Mouse (Mus musculus) lung, embryonic 14.5 days (tissue): ENCODE measurements around the gene Fsip1. TPM values are rescaled to one million over a fixed set of nuclear protein-coding genes. Genes with fewer than 3 reads are reported as not detected.

Experiments used
- ATAC-seq: fragments of 200-750 bp; cut with Nextera tagmentation; 2 replicates; pipeline ENCODE4 v1.8.0; 2017; ENCODE audit warnings: mild to moderate bottlenecking, moderate TSS enrichment, moderate library complexity; ENCODE audit not compliant: insufficient read depth
- DNase-seq: peaks from one replicate; pipeline ENCODE4 v3.0.0-alpha.2; 2015
- H3K27ac ChIP-seq: fragments of 300-500 bp; sonication (generic); 2 replicates; pipeline ENCODE4 v1.5.1; 2014; ENCODE audit warnings: low read depth, mild to moderate bottlenecking, moderate library complexity
- H3K27me3 ChIP-seq: fragments of 300-500 bp; sonication (generic); 2 replicates; pipeline ENCODE4 v1.6.1; 2014; ENCODE audit warnings: low read length, control low read depth; ENCODE audit not compliant: insufficient read depth
- H3K36me3 ChIP-seq: fragments of 300-500 bp; sonication (generic); 2 replicates; pipeline ENCODE4 v1.6.1; 2014; ENCODE audit warnings: control low read depth; ENCODE audit not compliant: insufficient read depth
- H3K4me1 ChIP-seq: fragments of 300-500 bp; sonication (generic); 2 replicates; pipeline ENCODE4 v1.6.1; 2014; ENCODE audit warnings: antibody characterized with exemption, control low read depth; ENCODE audit not compliant: insufficient read depth
- H3K4me2 ChIP-seq: fragments of 300-500 bp; sonication (generic); 2 replicates; pipeline ENCODE4 v1.6.1; 2014; ENCODE audit warnings: mild to moderate bottlenecking
- H3K4me3 ChIP-seq: fragments of 300-500 bp; sonication (generic); 2 replicates; pipeline ENCODE4 v1.5.1; 2014; ENCODE audit warnings: low read depth, low read length
- H3K9ac ChIP-seq: fragments of 300-500 bp; sonication (generic); 2 replicates; pipeline ENCODE4 v1.6.1; 2014
- H3K9me3 ChIP-seq: fragments of 300-500 bp; sonication (generic); 2 replicates; pipeline ENCODE4 v1.6.1; 2016; ENCODE audit warnings: low read depth, low read length, control low read depth
- CTCF ChIP-seq: IDR thresholded peaks from 2 replicates; pipeline ENCODE4 v1.5.1; 2016; ENCODE audit warnings: antibody characterized with exemption, low read depth
- WGBS: fragments of 180-500 bp; shearing (Covaris S2); extraction: QIAGEN DNeasy Blood & Tissue Kit; methylation state at CpG from one replicate; pipeline ENCODE4 v1.1.7; 2014; 5-methylcytosine and 5-hydroxymethylcytosine counted together
- polyA plus RNA-seq: library from polyadenylated mRNA; unstranded; fragments of >200 nt; fragmentation: Nextera tagmentation; extraction: Ambion mirVana; gene quantifications from 2 replicates; pipeline ENCODE4 v1.2.1, GENCODE M21; 2014

Gene Fsip1
- polyA plus RNA-seq, 1 experiment from 2014 or later = 1.1 TPM

- WGBS = 72% methylated on average over 8 of the region's 8 CpGs
- no peak for ATAC-seq
- TF ChIP-seq CTCF = no peak
Measured at GRCm38 (mm10) chr2:118257094-118257493, 328 bp upstream of the Fsip1 start.

GRCm38 (mm10) chr2:118254516-118254915 lies 2.2 kb downstream of the Fsip1 start:
- no peak overlapping the region for H3K4me3 ChIP-seq
- no peaks in the 10 kb centered on the region for H3K4me1 ChIP-seq
- no peak for ATAC-seq
- no peak for TF ChIP-seq CTCF
- H3K9me3 ChIP-seq = no peaks in the 10 kb centered on the region
- no peak for DNase-seq
- no peak overlapping the region for H3K9ac ChIP-seq
- H3K4me2 ChIP-seq = no peak overlapping the region
- no peaks in the 10 kb centered on the region for H3K27me3 ChIP-seq
- no peaks in the 10 kb centered on the region for H3K36me3 ChIP-seq
- 29% methylated on average over 8 of the region's 8 CpGs for whole genome bisulfite sequencing
- no peak overlapping the region for H3K27ac ChIP-seq

More at GRCm38 (mm10) chr2:118257094-118257493, 328 bp upstream of the Fsip1 start:
- H3K4me3 ChIP-seq = peak overlapping the region; percentile 45; the same call in 1 of the 2 replicates
- no peaks in the 10 kb centered on the region for H3K27me3 ChIP-seq
- H3K4me2 ChIP-seq = peak overlapping the region; percentile 71
- DNase-seq = no peak
- no peaks in the 10 kb centered on the region for H3K9me3 ChIP-seq
- H3K36me3 ChIP-seq = no peaks in the 10 kb centered on the region
- H3K27ac ChIP-seq = no peak overlapping the region
- H3K4me1 ChIP-seq = no peaks in the 10 kb centered on the region
- no peak overlapping the region for H3K9ac ChIP-seq

GRCm38 (mm10) chr2:118248966-118249365 lies 7.8 kb downstream of the Fsip1 start:
- ATAC-seq (no peak), DNase-seq (no peak)
- no peak for TF ChIP-seq CTCF
- no peaks in the 10 kb centered on the region for H3K36me3 ChIP-seq
- no peaks in the 10 kb centered on the region for H3K9me3 ChIP-seq
- H3K9ac ChIP-seq = no peak overlapping the region
- no peaks in the 10 kb centered on the region for H3K27me3 ChIP-seq
- no peak overlapping the region for H3K4me2 ChIP-seq
- 49% methylated on average over 12 of the region's 12 CpGs for WGBS
- no peaks in the 10 kb centered on the region for H3K4me1 ChIP-seq
- H3K4me3 ChIP-seq = no peak overlapping the region
- H3K27ac ChIP-seq = no peak overlapping the region

- 39% methylated on average over 2 of the region's 2 CpGs for WGBS
- H3K27me3 ChIP-seq = no peaks in the 10 kb centered on the region
- no peak overlapping the region for H3K4me2 ChIP-seq
- H3K9ac ChIP-seq = no peak overlapping the region
- H3K36me3 ChIP-seq = no peaks in the 10 kb centered on the region
- H3K4me3 ChIP-seq = no peak overlapping the region
- H3K9me3 ChIP-seq = no peaks in the 10 kb centered on the region
- TF ChIP-seq CTCF = no peak
- H3K4me1 ChIP-seq = no peaks in the 10 kb centered on the region
- no peak for DNase-seq
- ATAC-seq = no peak
- no peak overlapping the region for H3K27ac ChIP-seq
Measured at GRCm38 (mm10) chr2:118248016-118248415, 8.8 kb downstream of the Fsip1 start.

- no peak overlapping the region for H3K4me3 ChIP-seq
- peak; percentile 92 for TF ChIP-seq CTCF
- 5% methylated on average over 10 of the region's 10 CpGs for WGBS
- no peak overlapping the region for H3K9ac ChIP-seq
- H3K4me1 ChIP-seq = no peaks in the 10 kb centered on the region
- H3K36me3 ChIP-seq = no peaks in the 10 kb centered on the region
- DNase-seq = peak; percentile 95
- no peak overlapping the region for H3K4me2 ChIP-seq
- no peaks in the 10 kb centered on the region for H3K9me3 ChIP-seq
- H3K27ac ChIP-seq = no peak overlapping the region
- ATAC-seq = peak; percentile 49; the same call in 1 of the 2 replicates
- H3K27me3 ChIP-seq = no peaks in the 10 kb centered on the region
Measured at GRCm38 (mm10) chr2:118245914-118246313, 10.9 kb downstream of the Fsip1 start.

GRCm38 (mm10) chr2:118236196-118236595 lies 20.6 kb downstream of the Fsip1 start:
- Histone ChIP-seq H3K27me3 (no peaks in the 10 kb centered on the region), H3K4me3 (no peak overlapping the region), H3K27ac (no peak overlapping the region), H3K9me3 (no peaks in the 10 kb centered on the region), H3K4me2 (no peak overlapping the region), H3K9ac (no peak overlapping the region), H3K4me1 (no peaks in the 10 kb centered on the region), H3K36me3 (no peaks in the 10 kb centered on the region)
- no peak for ATAC-seq
- no peak for DNase-seq
- no peak for TF ChIP-seq CTCF
- WGBS = 82% methylated on average over 7 of the region's 7 CpGs

GRCm38 (mm10) chr2:118235614-118236013 lies 21.2 kb downstream of the Fsip1 start:
- DNase-seq (no peak), ATAC-seq (no peak)
- H3K9ac ChIP-seq = no peak overlapping the region

GRCm38 (mm10) chr2:118230544-118230943 lies 26.2 kb downstream of the Fsip1 start:
- Histone ChIP-seq H3K4me3 (no peak overlapping the region), H3K4me2 (no peak overlapping the region), H3K36me3 (no peaks in the 10 kb centered on the region), H3K9me3 (no peaks in the 10 kb centered on the region), H3K4me1 (no peaks in the 10 kb centered on the region), H3K9ac (no peak overlapping the region), H3K27me3 (no peaks in the 10 kb centered on the region), H3K27ac (no peak overlapping the region)
- no peak for TF ChIP-seq CTCF
- DNase-seq (no peak), ATAC-seq (no peak)
- WGBS = 27% methylated on average over 3 of the region's 3 CpGs

More at GRCm38 (mm10) chr2:118235614-118236013, 21.2 kb downstream of the Fsip1 start:
- no peak overlapping the region for H3K4me2 ChIP-seq
- no peak overlapping the region for H3K27ac ChIP-seq
- H3K4me3 ChIP-seq = no peak overlapping the region
- 74% methylated on average over 3 of the region's 3 CpGs for WGBS
- no peaks in the 10 kb centered on the region for H3K4me1 ChIP-seq
- no peaks in the 10 kb centered on the region for H3K36me3 ChIP-seq
- TF ChIP-seq CTCF = no peak
- H3K9me3 ChIP-seq = no peaks in the 10 kb centered on the region
- no peaks in the 10 kb centered on the region for H3K27me3 ChIP-seq
